ENCODE assay signal across 13 mouse cellular contexts in the genomic region with DNA sequence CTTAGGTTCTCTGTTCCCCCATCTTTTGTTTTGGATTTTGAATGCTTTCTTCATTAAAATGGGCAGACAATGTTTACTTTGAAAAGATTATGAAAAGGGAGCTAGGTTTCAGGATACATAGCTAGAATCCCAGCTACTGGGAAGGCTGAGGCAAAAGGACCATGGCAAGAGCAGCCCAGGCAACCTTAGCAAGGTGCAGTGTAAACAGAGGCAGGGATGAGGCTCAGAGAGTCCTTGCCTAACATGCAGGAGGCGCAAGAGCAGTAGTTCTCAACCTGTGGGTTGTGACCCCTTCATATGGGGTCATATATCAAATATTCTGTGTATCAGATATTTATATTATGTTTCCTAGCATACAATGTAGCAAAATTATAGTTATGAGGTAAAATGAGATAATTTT. TPM values are rescaled to one million over a fixed set of nuclear protein-coding genes. Genes with fewer than 3 reads are reported as not detected.
DNase-seq lines count a peak whose midpoint lies in the region; ATAC-seq and TF ChIP-seq lines count a peak whose summit lies in the region.
"Had no signal": no experiment of that assay in that cellular context is flagged by ENCODE, and none has a peak within 500 bp of the region (broad histone marks: within the 10 kb centered on the region; RNA-seq: fewer than 3 reads in every experiment).

No protein-coding gene starts in this region.

- no peaks in the 10 kb centered on the region for H3K27me3 ChIP-seq in forebrain, embryonic 10.5 days (ENCODE audit: poor library complexity, severe bottlenecking)
- H3K27me3 ChIP-seq in forebrain, postnatal 0 days (ENCODE audit: insufficient read depth, low read length), result no peaks in the 10 kb centered on the region
- no peaks in the 10 kb centered on the region for H3K27me3 ChIP-seq in stomach, embryonic 14.5 days (ENCODE audit: control insufficient read depth, insufficient read depth, low read length)
- H3K27me3 ChIP-seq in stomach, postnatal 0 days (ENCODE audit: control insufficient read depth, insufficient read depth, low read length), result no peaks in the 10 kb centered on the region
- no peaks in the 10 kb centered on the region for H3K27me3 ChIP-seq in limb, embryonic 15.5 days

- peak overlapping the region; percentile 90 for H3K4me3 ChIP-seq in forebrain, embryonic 10.5 days
- no peak overlapping the region for H3K4me3 ChIP-seq in forebrain, postnatal 0 days (ENCODE audit: low read depth, low read length)
- H3K4me3 ChIP-seq in stomach, embryonic 14.5 days (ENCODE audit: low read depth, low read length), result peak overlapping the region; percentile 66; the same call in 1 of the 2 replicates
- H3K4me3 ChIP-seq in stomach, postnatal 0 days (ENCODE audit: low read depth, low read length), result no peak overlapping the region
- H3K4me3 ChIP-seq in limb, embryonic 15.5 days, result peak overlapping the region; percentile 92; the same call in 1 of the 2 replicates

- H3K27ac ChIP-seq in forebrain, embryonic 10.5 days, result no peak overlapping the region
- no peak overlapping the region for H3K27ac ChIP-seq in forebrain, postnatal 0 days (ENCODE audit: low read depth, low read length)
- H3K27ac ChIP-seq in stomach, embryonic 14.5 days (ENCODE audit: low read length), result no peak overlapping the region
- no peak overlapping the region for H3K27ac ChIP-seq in stomach, postnatal 0 days (replicated peaks)
- H3K27ac ChIP-seq in limb, embryonic 15.5 days, result no peak overlapping the region

- H3K9ac ChIP-seq in forebrain, postnatal 0 days, result no peak overlapping the region
- peak overlapping the region; percentile 68; the same call in 1 of the 2 replicates for H3K9ac ChIP-seq in stomach, embryonic 14.5 days (replicated peaks; ENCODE audit: low read depth, low read length)
- H3K9ac ChIP-seq in stomach, postnatal 0 days (ENCODE audit: low read length), result no peak overlapping the region; the same call in 1 of the 2 replicates
- no peak overlapping the region for H3K9ac ChIP-seq in limb, embryonic 15.5 days

- no peak for TF ChIP-seq EP300 in stomach, postnatal 0 days (optimal IDR thresholded peaks at IDR 0.05)

- TF ChIP-seq CTCF in forebrain, postnatal 0 days (IDR thresholded peaks at IDR 0.05; ENCODE audit: low read depth), result no peak
- no peak for TF ChIP-seq CTCF in stomach, postnatal 0 days (IDR thresholded peaks at IDR 0.05; ENCODE audit: low read depth)

- no peak for ATAC-seq in forebrain, postnatal 0 days
- no peak for ATAC-seq in stomach, embryonic 14.5 days (ENCODE audit: insufficient number of reproducible peaks, insufficient read depth, low FRiP score, low read depth)
- ATAC-seq in stomach, postnatal 0 days (ENCODE audit: low FRiP score, low TSS enrichment), result no peak
- no peak for ATAC-seq in limb, embryonic 15.5 days (ENCODE audit: insufficient number of reproducible peaks, low FRiP score, low TSS enrichment, low read depth)

- peaks cover 38% of the 10 kb centered on the region for H3K4me1 ChIP-seq in forebrain, embryonic 10.5 days
- H3K4me1 ChIP-seq in forebrain, postnatal 0 days (ENCODE audit: insufficient read depth), result peaks cover 15% of the 10 kb centered on the region; the same call in 1 of the 2 replicates
- peaks cover 17% of the 10 kb centered on the region; the same call in 1 of the 2 replicates for H3K4me1 ChIP-seq in stomach, embryonic 14.5 days (ENCODE audit: control insufficient read depth, insufficient read depth, low read length)
- H3K4me1 ChIP-seq in stomach, postnatal 0 days (replicated peaks; ENCODE audit: control insufficient read depth, insufficient read depth), result no peaks in the 10 kb centered on the region
- peaks cover 17% of the 10 kb centered on the region for H3K4me1 ChIP-seq in limb, embryonic 15.5 days

- H3K9me3 ChIP-seq in forebrain, embryonic 10.5 days, result no peaks in the 10 kb centered on the region
- no peaks in the 10 kb centered on the region for H3K9me3 ChIP-seq in forebrain, postnatal 0 days (ENCODE audit: low read length)
- H3K9me3 ChIP-seq in stomach, embryonic 14.5 days (ENCODE audit: control insufficient read depth, low read depth, low read length), result no peaks in the 10 kb centered on the region
- no peaks in the 10 kb centered on the region for H3K9me3 ChIP-seq in stomach, postnatal 0 days (ENCODE audit: control insufficient read depth, low read length)
- no peaks in the 10 kb centered on the region for H3K9me3 ChIP-seq in limb, embryonic 15.5 days

- WGBS in forebrain, embryonic 10.5 days, result 94% methylated on average over 1 of the region's 1 CpGs
- WGBS in forebrain, postnatal 0 days, result 96% methylated on average over 1 of the region's 1 CpGs
- 62% methylated on average over 1 of the region's 1 CpGs for WGBS in stomach, embryonic 14.5 days
- 79% methylated on average over 1 of the region's 1 CpGs for WGBS in stomach, postnatal 0 days
- 88% methylated on average over 1 of the region's 1 CpGs for WGBS in limb, embryonic 15.5 days

- H3K36me3 ChIP-seq in forebrain, embryonic 10.5 days (replicated peaks), result peaks cover 50% of the 10 kb centered on the region
- H3K36me3 ChIP-seq in forebrain, postnatal 0 days (ENCODE audit: insufficient read depth), result peaks cover 10% of the 10 kb centered on the region
- H3K36me3 ChIP-seq in stomach, embryonic 14.5 days (ENCODE audit: control insufficient read depth, insufficient read depth, low read length), result peaks cover 24% of the 10 kb centered on the region; the same call in 1 of the 2 replicates
- H3K36me3 ChIP-seq in stomach, postnatal 0 days (ENCODE audit: control insufficient read depth, insufficient read depth, low read length), result no peaks in the 10 kb centered on the region; the same call in 1 of the 2 replicates
- H3K36me3 ChIP-seq in limb, embryonic 15.5 days, result peaks cover 14% of the 10 kb centered on the region

- DNase-seq in forebrain, embryonic 10.5 days (ENCODE audit: extremely low spot score, low spot score), result no peak
- DNase-seq in forebrain, postnatal 0 days, result no peak
- DNase-seq in stomach, postnatal 0 days (ENCODE audit: low spot score), result no peak
- no peak for DNase-seq in right cerebral cortex, adult 18-20 months
- no peak for DNase-seq in B cell, adult 2 months
- DNase-seq in thymus, postnatal 10 days (ENCODE audit: low spot score in 2 of 2), result no peak
- DNase-seq: cerebellum, postnatal 25 days; heart, postnatal 14 days; lung, postnatal 14 days; retina, postnatal 1 day; thymus, adult 2 months had no signal

- H3K4me2 ChIP-seq in forebrain, postnatal 0 days (ENCODE audit: low read depth), result no peak overlapping the region
- H3K4me2 ChIP-seq in stomach, embryonic 14.5 days (replicated peaks; ENCODE audit: low read depth, low read length), result peak overlapping the region; percentile 95
- H3K4me2 ChIP-seq in stomach, postnatal 0 days (replicated peaks; ENCODE audit: low read depth), result no peak overlapping the region
- peak overlapping the region; percentile 76; the same call in 1 of the 2 replicates for H3K4me2 ChIP-seq in limb, embryonic 15.5 days

RNA-seq across cellular contexts. Expression of a gene that starts 1.6 kb away (rescaled TPM):
- 45.0 and 48.9 TPM in 2 replicates for polyA plus RNA-seq in forebrain, embryonic 10.5 days (2016; fragmentation: Nextera tagmentation; extraction: Ambion mirVana)
- 19.4 and 23.8 TPM in 2 replicates for total RNA-seq in forebrain, postnatal 0 days (2014; rRNA removed)
- polyA plus RNA-seq in forebrain, postnatal 0 days (2015; fragmentation: Nextera tagmentation; extraction: Ambion mirVana), result 27.3 and 29.0 TPM in 2 replicates
- polyA plus RNA-seq in stomach, embryonic 14.5 days (2014; fragmentation: Nextera tagmentation; extraction: Ambion mirVana), result 36.1 and 37.6 TPM in 2 replicates
- 19.4 and 19.8 TPM in 2 replicates for polyA plus RNA-seq in stomach, postnatal 0 days (2015; fragmentation: Nextera tagmentation; extraction: Ambion mirVana)
- 26.4 and 28.9 TPM in 2 replicates for polyA plus RNA-seq in limb, embryonic 15.5 days (2015; fragmentation: Nextera tagmentation; extraction: Ambion mirVana)

RNA-seq across cellular contexts. Expression of a gene that starts 1.7 kb away (rescaled TPM):
- 93.0 and 97.4 TPM in 2 replicates for polyA plus RNA-seq in forebrain, embryonic 10.5 days (2016; fragmentation: Nextera tagmentation; extraction: Ambion mirVana)
- total RNA-seq in forebrain, postnatal 0 days (2014; rRNA removed), result 59.5 and 66.7 TPM in 2 replicates
- 130 and 131 TPM in 2 replicates for polyA plus RNA-seq in forebrain, postnatal 0 days (2015; fragmentation: Nextera tagmentation; extraction: Ambion mirVana)
- polyA plus RNA-seq in stomach, embryonic 14.5 days (2014; fragmentation: Nextera tagmentation; extraction: Ambion mirVana), result 145 and 157 TPM in 2 replicates
- polyA plus RNA-seq in stomach, postnatal 0 days (2015; fragmentation: Nextera tagmentation; extraction: Ambion mirVana), result 162 and 181 TPM in 2 replicates
- polyA plus RNA-seq in limb, embryonic 15.5 days (2015; fragmentation: Nextera tagmentation; extraction: Ambion mirVana), result 89.6 and 90.1 TPM in 2 replicates

Comparison
In these comparisons a context has a peak if more than half of its experiments do, and no peak if none do; other contexts are left out.
1. H3K4me3 ChIP-seq: peak in forebrain, embryonic 10.5 days (single experiment), stomach, embryonic 14.5 days (single experiment) and limb, embryonic 15.5 days (single experiment); none in forebrain, postnatal 0 days (single experiment) and stomach, postnatal 0 days (single experiment).
2. H3K4me2 ChIP-seq: peak in stomach, embryonic 14.5 days (single experiment) and limb, embryonic 15.5 days (single experiment); none in forebrain, postnatal 0 days (single experiment) and stomach, postnatal 0 days (single experiment).